Mouse (Mus musculus): ENCODE data around the gene Cacnb1. TPM values are rescaled to one million over a fixed set of nuclear protein-coding genes. Genes with fewer than 3 reads are reported as not detected.

Cacnb1 gene
- total RNA-seq, 1 experiment: 6.2 TPM

GRCm38 (mm10) chr11:97968385-97968784, 54.4 kb downstream of the Cacnb1 start:
- H3K27ac ChIP-seq (ENCODE audit: insufficient read depth, low read depth, low read length, poor library complexity, severe bottlenecking): no peak overlapping the region
- TF ChIP-seq ZNF384 (IDR thresholded peaks at IDR 0.05; ENCODE audit: low read depth, low read length) (no peak), MAFK (IDR thresholded peaks at IDR 0.05; ENCODE audit: insufficient read depth, low read depth, low read length) (no peak), HCFC1 (IDR thresholded peaks at IDR 0.05; ENCODE audit: borderline replicate concordance, insufficient read depth, low read length) (no peak), ZC3H11A (IDR thresholded peaks at IDR 0.05; ENCODE audit: borderline replicate concordance, low read depth, low read length) (no peak), CHD2 (IDR thresholded peaks at IDR 0.05; ENCODE audit: low read depth, low read length) (no peak)

GRCm38 (mm10) chr11:97967114-97967513, 55.7 kb downstream of the Cacnb1 start:
- DNase-seq (ENCODE audit: low read depth, low spot score): no peak
- H3K36me3 ChIP-seq (ENCODE audit: control insufficient read depth, insufficient read depth, low read length, poor library complexity, severe bottlenecking): no peaks in the 10 kb centered on the region
- TF ChIP-seq HCFC1 (IDR thresholded peaks at IDR 0.05; ENCODE audit: borderline replicate concordance, insufficient read depth, low read length): no peak
- no peak for TF ChIP-seq CHD2 (IDR thresholded peaks at IDR 0.05; ENCODE audit: low read depth, low read length)
- TF ChIP-seq ZNF384 (IDR thresholded peaks at IDR 0.05; ENCODE audit: low read depth, low read length): no peak
- no peak for TF ChIP-seq MAFK (IDR thresholded peaks at IDR 0.05; ENCODE audit: insufficient read depth, low read depth, low read length)
- no peak for TF ChIP-seq ZC3H11A (IDR thresholded peaks at IDR 0.05; ENCODE audit: borderline replicate concordance, low read depth, low read length)
- no peak overlapping the region for H3K27ac ChIP-seq (ENCODE audit: insufficient read depth, low read depth, low read length, poor library complexity, severe bottlenecking)
- no peak overlapping the region for H3K9ac ChIP-seq (ENCODE audit: insufficient read depth, low read depth, low read length, poor library complexity, severe bottlenecking)
- H3K4me1 ChIP-seq (ENCODE audit: control insufficient read depth in 2 of 2, insufficient read depth in 2 of 2, low read length in 2 of 2, poor library complexity in 1 of 2): peaks cover 2 to 3% of the 10 kb centered on the region in 2 experiments; a peak in 1 of 4 replicates
- H3K9me3 ChIP-seq (ENCODE audit: control insufficient read depth, insufficient read depth, low read depth, low read length): no peaks in the 10 kb centered on the region
- H3K4me3 ChIP-seq (ENCODE audit: insufficient read depth in 1 of 2, low read depth in 1 of 2, low read length in 2 of 2, poor library complexity in 1 of 2, severe bottlenecking in 1 of 2): no peak overlapping the region
- in situ Hi-C loops (cut with MboI; ENCODE audit: low sequenced_read_pairs in 2 of 2, unreplicated experiment in 2 of 2): no loop called here

More at GRCm38 (mm10) chr11:97968385-97968784, 54.4 kb downstream of the Cacnb1 start:
- in situ Hi-C loops (cut with MboI; ENCODE audit: low sequenced_read_pairs in 2 of 2, unreplicated experiment in 2 of 2): no loop called here
- no peaks in the 10 kb centered on the region for H3K9me3 ChIP-seq (ENCODE audit: control insufficient read depth, insufficient read depth, low read depth, low read length)
- H3K36me3 ChIP-seq (ENCODE audit: control insufficient read depth, insufficient read depth, low read length, poor library complexity, severe bottlenecking): peaks cover 5% of the 10 kb centered on the region; the same call in 1 of the 2 replicates
- peaks cover 2 to 3% of the 10 kb centered on the region in 2 experiments; a peak in 1 of 4 replicates for H3K4me1 ChIP-seq (ENCODE audit: control insufficient read depth in 2 of 2, insufficient read depth in 2 of 2, low read length in 2 of 2, poor library complexity in 1 of 2)
- DNase-seq (ENCODE audit: low read depth, low spot score): no peak
- no peak overlapping the region for H3K4me3 ChIP-seq (ENCODE audit: insufficient read depth in 1 of 2, low read depth in 1 of 2, low read length in 2 of 2, poor library complexity in 1 of 2, severe bottlenecking in 1 of 2)
- no peak overlapping the region for H3K9ac ChIP-seq (ENCODE audit: insufficient read depth, low read depth, low read length, poor library complexity, severe bottlenecking)

GRCm38 (mm10) chr11:97960907-97961306, 61.9 kb downstream of the Cacnb1 start:
- no peak overlapping the region for H3K9ac ChIP-seq (ENCODE audit: insufficient read depth, low read depth, low read length, poor library complexity, severe bottlenecking)
- no peak overlapping the region for H3K4me3 ChIP-seq (ENCODE audit: insufficient read depth in 1 of 2, low read depth in 1 of 2, low read length in 2 of 2, poor library complexity in 1 of 2, severe bottlenecking in 1 of 2)
- H3K9me3 ChIP-seq (ENCODE audit: control insufficient read depth, insufficient read depth, low read depth, low read length): no peaks in the 10 kb centered on the region
- no peak for TF ChIP-seq CHD2 (IDR thresholded peaks at IDR 0.05; ENCODE audit: low read depth, low read length)
- no peak for TF ChIP-seq MAFK (IDR thresholded peaks at IDR 0.05; ENCODE audit: insufficient read depth, low read depth, low read length)
- no peak for TF ChIP-seq HCFC1 (IDR thresholded peaks at IDR 0.05; ENCODE audit: borderline replicate concordance, insufficient read depth, low read length)
- TF ChIP-seq ZNF384 (IDR thresholded peaks at IDR 0.05; ENCODE audit: low read depth, low read length): no peak
- no peak for TF ChIP-seq ZC3H11A (IDR thresholded peaks at IDR 0.05; ENCODE audit: borderline replicate concordance, low read depth, low read length)
- no peaks in the 10 kb centered on the region; the same call in 1 of the 2 replicates for H3K36me3 ChIP-seq (ENCODE audit: control insufficient read depth, insufficient read depth, low read length, poor library complexity, severe bottlenecking)
- H3K27ac ChIP-seq (ENCODE audit: insufficient read depth, low read depth, low read length, poor library complexity, severe bottlenecking): no peak overlapping the region
- DNase-seq (ENCODE audit: low read depth, low spot score): no peak
- in situ Hi-C loops (cut with MboI; ENCODE audit: low sequenced_read_pairs in 2 of 2, unreplicated experiment in 2 of 2): no loop called here
- H3K4me1 ChIP-seq (ENCODE audit: control insufficient read depth in 2 of 2, insufficient read depth in 2 of 2, low read length in 2 of 2, poor library complexity in 1 of 2): peaks cover 5 to 16% of the 10 kb centered on the region in 2 experiments; a peak in 3 of 4 replicates

- TF ChIP-seq ZNF384 (IDR thresholded peaks at IDR 0.05; ENCODE audit: low read depth, low read length): no peak
- no peak for TF ChIP-seq ZC3H11A (IDR thresholded peaks at IDR 0.05; ENCODE audit: borderline replicate concordance, low read depth, low read length)
- no peak for TF ChIP-seq MAFK (IDR thresholded peaks at IDR 0.05; ENCODE audit: insufficient read depth, low read depth, low read length)
- TF ChIP-seq CHD2 (IDR thresholded peaks at IDR 0.05; ENCODE audit: low read depth, low read length): no peak
- TF ChIP-seq HCFC1 (IDR thresholded peaks at IDR 0.05; ENCODE audit: borderline replicate concordance, insufficient read depth, low read length): no peak
- Histone ChIP-seq H3K4me3 (ENCODE audit: insufficient read depth in 1 of 2, low read depth in 1 of 2, low read length in 2 of 2, poor library complexity in 1 of 2, severe bottlenecking in 1 of 2) (no peak overlapping the region), H3K27ac (ENCODE audit: insufficient read depth, low read depth, low read length, poor library complexity, severe bottlenecking) (no peak overlapping the region), H3K9me3 (ENCODE audit: control insufficient read depth, insufficient read depth, low read depth, low read length) (no peaks in the 10 kb centered on the region), H3K9ac (ENCODE audit: insufficient read depth, low read depth, low read length, poor library complexity, severe bottlenecking) (no peak overlapping the region), H3K36me3 (ENCODE audit: control insufficient read depth, insufficient read depth, low read length, poor library complexity, severe bottlenecking) (no peaks in the 10 kb centered on the region; the same call in 1 of the 2 replicates), H3K4me1 (ENCODE audit: control insufficient read depth in 2 of 2, insufficient read depth in 2 of 2, low read length in 2 of 2, poor library complexity in 1 of 2) (peaks cover 5 to 18% of the 10 kb centered on the region in 2 experiments; a peak in 3 of 4 replicates)
- in situ Hi-C loops (cut with MboI; ENCODE audit: low sequenced_read_pairs in 2 of 2, unreplicated experiment in 2 of 2): no loop called here
- DNase-seq (ENCODE audit: low read depth, low spot score): no peak
Measured at GRCm38 (mm10) chr11:97959300-97959680, 63.5 kb downstream of the Cacnb1 start.

Data from ES-E14 (cell line).